Mouse (Mus musculus) erythroblast, embryonic 14.5 days (primary cell): Measurements from ENCODE around the gene Myo9b.

Source experiments
- GATA1 ChIP-seq: IDR thresholded peaks from 2 replicates; pipeline ENCODE4 v1.6.1; 2012; ENCODE audit warnings: low read length, inconsistent platforms, mixed read lengths
- TAL1 ChIP-seq: IDR thresholded peaks from 3 replicates; pipeline ENCODE4 v1.6.1; 2012; ENCODE audit warnings: low read length, inconsistent platforms, mixed read lengths

GRCm38 (mm10) chr8:71291351-71291750, 18.8 kb downstream of the Myo9b start:
- TF ChIP-seq GATA1, result no peak
- TF ChIP-seq TAL1, result no peak
